Mouse (Mus musculus) MEL (cell line): ENCODE data around the gene Igll1. TPM values are rescaled to one million over a fixed set of nuclear protein-coding genes. Genes with fewer than 3 reads are reported as not detected.
A peak's percentile ranks its signal among the peaks of the same experiment; 100 is the strongest.

Experiments
- DNase-seq: peaks from one replicate; pipeline ENCODE4 v3.0.0; 2011; ENCODE audit warnings: low read depth, low spot score
- H3K27ac ChIP-seq: 2 replicates; pipeline ENCODE4 v1.5.1; 2012; ENCODE audit warnings: low read depth, mild to moderate bottlenecking, control low read depth, low read length, moderate library complexity; ENCODE audit not compliant: control insufficient read depth
- H3K27me3 ChIP-seq, 2 experiments: fragments of 150-350 bp in 1 of 2; sonication (generic) in 1 of 2; 2 replicates each; pipeline ENCODE4 v1.6.1; 2012; ENCODE audit warnings: low read length in 2 of 2, mild to moderate bottlenecking in 2 of 2, improper control_type of control experiment in 1 of 2, moderate library complexity in 1 of 2; ENCODE audit not compliant: insufficient read depth in 2 of 2, control insufficient read depth in 1 of 2
- H3K36me3 ChIP-seq, 2 experiments: 2 replicates each; pipeline ENCODE4 v1.6.1; 2012 to 2014; ENCODE audit warnings: low read length in 2 of 2, improper control_type of control experiment in 1 of 2, inconsistent platforms in 1 of 2, mild to moderate bottlenecking in 1 of 2; ENCODE audit not compliant: insufficient read depth in 2 of 2, control insufficient read depth in 1 of 2
- H3K4me1 ChIP-seq, 2 experiments: fragments of 150-350 bp in 1 of 2; sonication (generic) in 1 of 2; 2 replicates each; pipeline ENCODE4 v1.6.1; 2012; ENCODE audit warnings: low read length in 2 of 2, improper control_type of control experiment in 1 of 2, mild to moderate bottlenecking in 1 of 2; ENCODE audit not compliant: insufficient read depth in 2 of 2, control insufficient read depth in 1 of 2
- H3K4me3 ChIP-seq, 2 experiments: fragments of 150-350 bp in 1 of 2; sonication (generic) in 1 of 2; 2 replicates each; pipeline ENCODE4 v1.5.1; 2012; ENCODE audit warnings: low read depth in 2 of 2, low read length in 2 of 2, mild to moderate bottlenecking in 2 of 2, moderate library complexity in 2 of 2, control low read depth in 1 of 2, improper control_type of control experiment in 1 of 2; ENCODE audit not compliant: control insufficient read depth in 1 of 2, insufficient read depth in 1 of 2
- H3K79me2 ChIP-seq: 2 replicates; pipeline ENCODE4 v1.6.1; 2012; ENCODE audit warnings: mild to moderate bottlenecking, low read length, moderate library complexity; ENCODE audit not compliant: control insufficient read depth, poor library complexity, insufficient read depth
- H3K9ac ChIP-seq: 2 replicates; pipeline ENCODE4 v1.6.1; 2012; ENCODE audit warnings: low read depth, mild to moderate bottlenecking, control low read depth, low read length, moderate library complexity; ENCODE audit not compliant: control insufficient read depth, poor library complexity, severe bottlenecking
- H3K9me3 ChIP-seq: fragments of 150-350 bp; sonication (generic); replicated peaks from 2 replicates; pipeline ENCODE4 v1.6.1; 2012; ENCODE audit warnings: mild to moderate bottlenecking, low read length, improper control_type of control experiment, moderate library complexity; ENCODE audit not compliant: insufficient read depth
- BHLHE40 ChIP-seq: IDR thresholded peaks from 2 replicates; pipeline ENCODE4 v1.6.1; 2012; ENCODE audit warnings: low read depth, mild to moderate bottlenecking, inconsistent platforms, low read length, improper control_type of control experiment, borderline replicate concordance
- CHD2 ChIP-seq: IDR thresholded peaks from 2 replicates; pipeline ENCODE4 v1.6.1; 2011; ENCODE audit warnings: low read length, improper control_type of control experiment
- MAZ ChIP-seq: IDR thresholded peaks from 2 replicates; pipeline ENCODE4 v1.6.1; 2012; ENCODE audit warnings: low read depth, mild to moderate bottlenecking, inconsistent platforms, low read length, improper control_type of control experiment
- MEF2A ChIP-seq: IDR thresholded peaks from 2 replicates; pipeline ENCODE4 v1.6.1; 2014; ENCODE audit warnings: low read depth, mild to moderate bottlenecking, inconsistent platforms, low read length, improper control_type of control experiment; ENCODE audit not compliant: poor library complexity, insufficient replicate concordance, severe bottlenecking; ENCODE audit errors: extremely low read depth
- MXI1 ChIP-seq: IDR thresholded peaks from 2 replicates; pipeline ENCODE4 v1.6.1; 2011; ENCODE audit warnings: mild to moderate bottlenecking, low read depth, low read length, improper control_type of control experiment
- MYB ChIP-seq: IDR thresholded peaks from 2 replicates; pipeline ENCODE4 v1.6.1; 2011; ENCODE audit warnings: mild to moderate bottlenecking, low read depth, low read length, improper control_type of control experiment
- NELFE ChIP-seq: IDR thresholded peaks from 2 replicates; pipeline ENCODE4 v1.6.1; 2011; ENCODE audit warnings: low read depth, low read length, improper control_type of control experiment
- NRF1 ChIP-seq: IDR thresholded peaks from 2 replicates; pipeline ENCODE4 v1.6.1; 2014; ENCODE audit warnings: low read depth, mild to moderate bottlenecking, inconsistent platforms, low read length, improper control_type of control experiment, moderate library complexity; ENCODE audit not compliant: poor library complexity, insufficient read depth, severe bottlenecking
- POLR2A ChIP-seq, 2 experiments: IDR thresholded peaks; 2 replicates each; pipeline ENCODE4 v1.6.1; 2011 to 2012; ENCODE audit warnings: low read length in 2 of 2, mild to moderate bottlenecking in 2 of 2, control low read depth in 1 of 2, improper control_type of control experiment in 1 of 2, low read depth in 1 of 2, moderate library complexity in 1 of 2; ENCODE audit not compliant: control insufficient read depth in 1 of 2, insufficient read depth in 1 of 2, poor library complexity in 1 of 2
- POLR2AphosphoS5 ChIP-seq: IDR thresholded peaks from 2 replicates; pipeline ENCODE4 v1.6.1; 2012; ENCODE audit warnings: low read depth, borderline replicate concordance, mild to moderate bottlenecking, inconsistent platforms, low read length, moderate library complexity, mixed read lengths
- RAD21 ChIP-seq: IDR thresholded peaks from 2 replicates; pipeline ENCODE4 v1.6.1; 2011; ENCODE audit warnings: mild to moderate bottlenecking, low read depth, low read length, improper control_type of control experiment
- RCOR1 ChIP-seq: IDR thresholded peaks from 2 replicates; pipeline ENCODE4 v1.6.1; 2012; ENCODE audit warnings: low read depth, mild to moderate bottlenecking, inconsistent platforms, low read length, improper control_type of control experiment
- TAL1 ChIP-seq: IDR thresholded peaks from 2 replicates; pipeline ENCODE4 v1.6.1; 2012; ENCODE audit warnings: mild to moderate bottlenecking, inconsistent platforms, low read length, moderate library complexity, mixed read lengths
- USF2 ChIP-seq, 2 experiments: IDR thresholded peaks; 2 replicates each; pipeline ENCODE4 v1.6.1; 2011 to 2012; ENCODE audit warnings: improper control_type of control experiment in 2 of 2, low read length in 2 of 2, borderline replicate concordance in 1 of 2, inconsistent platforms in 1 of 2, low read depth in 1 of 2, mild to moderate bottlenecking in 1 of 2; ENCODE audit not compliant: insufficient read depth in 1 of 2
- ZC3H11A ChIP-seq: IDR thresholded peaks from 2 replicates; pipeline ENCODE4 v1.6.1; 2012; ENCODE audit warnings: low read depth, mild to moderate bottlenecking, inconsistent platforms, low read length, improper control_type of control experiment
- ZNF384 ChIP-seq: IDR thresholded peaks from 2 replicates; pipeline ENCODE4 v1.6.1; 2012; ENCODE audit warnings: low read depth, mild to moderate bottlenecking, inconsistent platforms, low read length, improper control_type of control experiment
- polyA plus RNA-seq, 2 experiments: library from polyadenylated mRNA; stranded (reverse) in 1 of 2; unstranded in 1 of 2; fragments of >175 nt in 1 of 2; fragments of >200 nt in 1 of 2; gene quantifications; 2 replicates each; pipeline versions ENCODE4 v1.2.1 to v1.2.4; 2012; ENCODE audit warnings: low replicate concordance in 2 of 2, low read depth in 1 of 2; ENCODE audit not compliant: insufficient read length in 2 of 2, insufficient read depth in 1 of 2, missing spikeins in 1 of 2
- total RNA-seq: library from RNA; depleted of rRNA; stranded (reverse); fragments of 300-350 nt; gene quantifications from 2 replicates; pipeline ENCODE4 v1.2.3, GENCODE M21; 2012

The Igll1 gene
- total and polyA plus RNA-seq, 3 experiments = not detected

GRCm38 (mm10) chr16:16896015-16896381, 32.2 kb upstream of the Igll1 start:
- H3K79me2 ChIP-seq = peaks cover 6% of the 10 kb centered on the region
- DNase-seq = no peak
- peaks cover 0 to 5% of the 10 kb centered on the region in 2 experiments; a peak in 3 of 4 replicates for H3K36me3 ChIP-seq
- 0 out of 2 replicates have a peak overlapping the region, but pooled peaks have one; percentile 12 for H3K27ac ChIP-seq
- no peaks in the 10 kb centered on the region for H3K9me3 ChIP-seq
- peak overlapping the region; percentile 48 for H3K9ac ChIP-seq
- H3K4me1 ChIP-seq = peaks cover 0 to 7% of the 10 kb centered on the region in 2 experiments; a peak in 2 of 4 replicates
- no peak for TF ChIP-seq RAD21
- no peak for TF ChIP-seq ZNF384
- TF ChIP-seq RCOR1 = no peak
- no peak for TF ChIP-seq ZC3H11A
- TF ChIP-seq BHLHE40 = no peak
- no peak for TF ChIP-seq NELFE
- TF ChIP-seq MXI1 = no peak
- no peak for TF ChIP-seq POLR2A (IDR thresholded peaks at IDR 0.05; ENCODE audit: control insufficient read depth in 1 of 2, insufficient read depth in 1 of 2, low read depth in 1 of 2, low read length in 2 of 2, poor library complexity in 1 of 2)
- no peak for TF ChIP-seq MYB
- TF ChIP-seq NRF1 = no peak
- no peak for TF ChIP-seq MAZ
- TF ChIP-seq CHD2 = no peak
- no peaks in the 10 kb centered on the region for H3K27me3 ChIP-seq
- H3K4me3 ChIP-seq = no peak overlapping the region

- Histone ChIP-seq H3K4me1 (peaks cover 0 to 5% of the 10 kb centered on the region in 2 experiments; a peak in 2 of 4 replicates), H3K79me2 (peaks cover 3% of the 10 kb centered on the region; the same call in 1 of the 2 replicates), H3K36me3 (peaks cover 2% of the 10 kb centered on the region in 2 experiments; a peak in 3 of 4 replicates), H3K9ac (no peak overlapping the region), H3K4me3 (no peak overlapping the region), H3K27ac (no peak overlapping the region), H3K27me3 (no peaks in the 10 kb centered on the region), H3K9me3 (no peaks in the 10 kb centered on the region)
- no peak for DNase-seq
- TF ChIP-seq TAL1 (no peak), POLR2A (IDR thresholded peaks at IDR 0.05; ENCODE audit: control insufficient read depth in 1 of 2, insufficient read depth in 1 of 2, low read depth in 1 of 2, low read length in 2 of 2, poor library complexity in 1 of 2) (no peak), MEF2A (no peak), MXI1 (no peak), RCOR1 (no peak), USF2 (IDR thresholded peaks at IDR 0.05; ENCODE audit: borderline replicate concordance in 1 of 2, insufficient read depth in 1 of 2, low read depth in 1 of 2, low read length in 2 of 2) (no peak), POLR2AphosphoS5 (no peak)
Observed at GRCm38 (mm10) chr16:16892366-16892765, 28.6 kb upstream of the Igll1 start.
